Mouse (Mus musculus): ENCODE results near the gene 1700029J07Rik. TPM values are rescaled to one million over a fixed set of nuclear protein-coding genes. Genes with fewer than 3 reads are reported as not detected.

1700029J07Rik gene
- 1 to 10 TPM; 2.3 to 2.4 TPM for total RNA-seq (2021)
- long read RNA-seq, partial matches to known transcripts, result 0 of 3 reads
- long read RNA-seq, other reads (novel, unspliced or antisense), result 2 of 3 reads

- peak; percentile 97 to 99 for DNase-seq (ENCODE audit: low spot score in 2 of 2)
Measured at GRCm38 (mm10) chr8:45975126-45975836, at the start of gene 1700029J07Rik, which contains the start of gene Ufsp2. TSS of gene 1700029J07Rik (minus strand) at chr8:45975252. TSS of gene Ufsp2 (plus strand) at chr8:45975528.

DNA sequence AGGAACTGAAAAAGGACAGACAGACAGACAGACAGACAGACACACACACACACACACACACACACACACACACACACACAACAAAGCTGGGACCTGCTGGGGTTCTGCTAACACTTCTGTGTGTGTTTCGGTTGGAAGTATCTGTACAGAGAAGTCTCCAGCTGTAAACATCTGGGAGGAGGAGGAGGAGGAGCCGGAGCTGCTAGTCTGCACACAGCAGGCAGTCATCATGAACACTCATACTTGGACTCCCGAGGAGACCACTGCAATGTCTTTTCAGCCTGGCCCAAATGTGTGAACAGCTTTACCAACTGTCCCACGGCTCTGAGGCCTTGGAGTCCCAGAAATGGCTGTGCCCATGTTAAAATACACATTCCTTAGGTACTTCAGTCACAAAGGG lies 49.3 kb upstream of the 1700029J07Rik start:
- no peak for DNase-seq (ENCODE audit: low spot score in 2 of 2)

- no peak for DNase-seq (ENCODE audit: low spot score in 2 of 2)
Measured at GRCm38 (mm10) chr8:46022758-46023157, 47.7 kb upstream of the 1700029J07Rik start.

DNA sequence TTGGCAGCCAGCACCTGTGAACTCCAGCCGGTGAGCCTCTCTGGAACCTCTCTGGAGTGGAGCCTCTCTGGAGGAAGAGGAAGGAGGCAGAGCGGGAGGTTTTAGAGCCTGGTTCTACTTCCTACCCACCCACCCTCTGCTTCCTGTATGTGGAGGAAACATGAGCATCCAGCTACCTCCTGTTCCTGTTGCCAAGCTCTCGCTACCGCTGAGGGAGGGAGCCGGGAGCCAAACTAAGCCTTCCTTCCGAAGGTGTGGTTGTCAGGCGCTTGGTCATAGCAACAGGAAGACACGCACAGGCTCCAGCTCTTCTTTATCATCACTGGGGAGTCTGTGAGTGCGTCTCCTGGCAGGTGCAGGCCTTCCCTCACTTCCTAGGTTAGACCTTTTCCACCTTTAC lies 47.2 kb upstream of the 1700029J07Rik start:
- DNase-seq (ENCODE audit: low spot score in 2 of 2), result no peak

GRCm38 (mm10) chr8:46010746-46011680 lies 36.0 kb upstream of the 1700029J07Rik start:
- DNase-seq (ENCODE audit: low spot score in 2 of 2), result peak in 1 of 2 experiments; percentile 54

GRCm38 (mm10) chr8:46010306-46010705 lies 35.3 kb upstream of the 1700029J07Rik start:
- no peak for DNase-seq (ENCODE audit: low spot score in 2 of 2)

DNA sequence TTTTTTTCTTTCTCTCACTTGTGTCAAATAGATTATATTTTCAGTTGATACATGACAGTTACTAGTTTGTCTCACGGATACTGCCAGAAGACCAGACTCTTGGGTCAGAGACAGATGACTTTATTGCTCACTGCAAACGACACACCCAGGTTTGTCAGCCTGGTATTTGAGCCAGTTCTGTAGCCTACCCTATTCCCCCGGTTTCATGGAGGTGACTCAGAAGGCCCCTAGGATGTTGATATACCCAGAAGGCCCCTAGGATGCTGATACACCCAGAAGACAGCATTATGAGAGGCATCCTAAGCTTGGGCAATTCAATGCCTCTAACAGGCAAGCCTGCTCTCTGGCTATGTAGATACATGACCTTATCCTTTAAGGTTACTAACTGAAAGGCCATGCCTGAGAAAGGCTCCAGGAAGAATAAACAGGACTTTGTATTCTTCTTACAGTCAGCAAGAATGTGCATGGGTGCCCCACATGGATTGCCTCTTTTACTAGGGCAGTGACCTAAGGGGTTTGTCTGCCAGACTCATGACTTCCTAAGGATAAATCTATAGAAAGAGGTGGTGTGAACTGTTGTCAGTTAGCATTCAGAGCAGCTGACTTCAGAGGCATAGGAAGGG lies 32.1 kb upstream of the 1700029J07Rik start:
- no peak for DNase-seq (ENCODE audit: low spot score in 2 of 2)

- no peak for DNase-seq (ENCODE audit: low spot score in 2 of 2)
Measured at GRCm38 (mm10) chr8:46005596-46005995, 30.5 kb upstream of the 1700029J07Rik start, which contains the start of gene Ankrd37. TSS of gene Ankrd37 (minus strand) at chr8:46005707.

GRCm38 (mm10) chr8:45999784-46000705 lies 25.0 kb upstream of the 1700029J07Rik start:
- peak; percentile 98 for DNase-seq (ENCODE audit: low spot score in 2 of 2)

- peak in 1 of 2 experiments; percentile 24 for DNase-seq (ENCODE audit: low spot score in 2 of 2)
Measured at GRCm38 (mm10) chr8:45999138-45999783, 24.2 kb upstream of the 1700029J07Rik start, which contains the start of gene Lrp2bp. TSS of gene Lrp2bp (plus strand) at chr8:45999303.

DNA sequence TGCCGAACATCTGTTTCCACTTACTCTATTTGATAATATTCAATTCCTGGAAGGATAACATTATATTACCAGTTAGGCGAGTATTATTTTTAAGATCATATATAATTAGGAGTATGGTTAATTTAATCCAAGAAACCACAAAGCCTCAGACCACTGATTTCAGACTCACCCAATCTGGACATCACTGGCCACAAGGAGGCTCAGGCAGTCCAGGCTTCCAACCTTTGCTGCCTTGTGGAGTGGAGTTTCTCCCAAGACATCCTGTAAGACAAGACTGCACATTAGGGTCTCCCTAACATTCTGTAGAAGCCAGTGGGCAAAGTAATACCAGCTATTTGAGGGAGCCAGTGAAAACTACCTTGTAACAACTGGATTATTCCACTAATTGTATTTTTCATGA lies 23.2 kb upstream of the 1700029J07Rik start:
- no peak for DNase-seq (ENCODE audit: low spot score in 2 of 2)

DNA sequence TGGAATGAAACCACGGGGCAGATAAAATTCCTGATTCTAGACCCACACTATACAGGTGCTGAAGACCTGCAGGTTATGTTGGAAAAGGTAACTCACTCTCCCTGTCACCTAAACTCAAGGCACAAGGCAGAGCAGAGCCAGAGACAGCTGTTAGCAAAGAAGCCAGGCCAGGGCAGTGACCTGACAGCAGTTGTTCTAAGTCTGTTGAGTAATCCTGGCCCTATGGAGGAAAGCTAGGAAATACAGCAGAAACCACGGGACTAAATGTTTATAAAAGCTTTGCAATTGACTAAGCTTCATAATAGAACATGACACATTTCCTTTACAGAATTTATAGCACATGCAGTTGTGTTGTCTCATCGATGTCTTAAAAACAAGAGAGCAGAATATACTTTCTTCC lies 20.5 kb upstream of the 1700029J07Rik start:
- DNase-seq (ENCODE audit: low spot score in 2 of 2), result no peak

DNA sequence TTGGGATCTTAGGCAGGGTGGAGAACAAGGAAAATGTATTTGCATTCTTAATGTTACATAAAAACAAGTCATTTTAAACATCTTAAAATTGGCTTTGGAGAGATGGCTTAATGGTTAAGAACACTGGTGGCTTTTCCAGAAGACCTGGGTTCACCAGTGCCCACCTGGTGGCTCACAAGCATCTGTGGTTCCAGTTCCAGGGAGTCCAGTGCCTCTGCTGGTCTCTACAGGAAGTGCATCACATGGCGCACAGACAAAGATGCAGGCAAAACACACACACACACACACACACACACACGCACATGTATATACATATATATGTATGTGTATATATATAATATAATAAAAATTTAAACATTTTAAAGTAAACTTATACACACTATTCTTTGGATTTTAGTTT lies 19.1 kb upstream of the 1700029J07Rik start:
- DNase-seq (ENCODE audit: low spot score in 2 of 2), result no peak

DNA sequence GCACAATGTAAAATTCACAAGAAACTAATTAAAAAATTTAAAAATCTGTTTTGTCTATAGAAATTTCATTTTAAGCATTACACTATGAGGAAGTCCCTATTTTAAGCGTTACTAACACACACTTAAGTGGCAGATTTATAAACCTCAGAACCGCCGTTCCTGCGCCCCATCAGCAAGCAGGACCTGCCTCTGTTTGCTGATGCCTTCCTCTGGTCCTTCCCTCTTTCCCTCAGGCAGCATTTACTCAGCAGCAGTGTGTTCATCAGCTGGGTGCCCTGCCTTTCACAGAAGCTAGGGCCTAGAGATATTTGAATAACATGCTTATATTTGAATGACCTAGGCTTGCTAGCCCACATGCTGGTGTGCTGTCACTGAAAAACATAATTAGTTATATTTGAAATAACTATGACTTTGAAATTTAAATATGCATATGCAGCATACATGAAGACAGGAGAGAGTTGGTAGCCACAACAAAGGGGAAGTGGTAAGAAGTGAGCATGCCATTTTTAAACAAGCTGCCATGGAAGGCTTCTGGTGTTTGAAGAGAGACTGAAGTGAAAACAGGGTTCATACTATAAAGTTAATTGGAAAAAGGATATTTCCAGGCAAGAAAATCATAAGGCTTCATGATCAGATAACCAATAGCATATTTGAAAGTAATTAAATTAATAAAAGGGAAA lies 15.7 kb upstream of the 1700029J07Rik start:
- no peak for DNase-seq (ENCODE audit: low spot score in 2 of 2)

- DNase-seq (ENCODE audit: low spot score in 2 of 2), result no peak
Measured at GRCm38 (mm10) chr8:45988189-45988588, 13.1 kb upstream of the 1700029J07Rik start.

DNA sequence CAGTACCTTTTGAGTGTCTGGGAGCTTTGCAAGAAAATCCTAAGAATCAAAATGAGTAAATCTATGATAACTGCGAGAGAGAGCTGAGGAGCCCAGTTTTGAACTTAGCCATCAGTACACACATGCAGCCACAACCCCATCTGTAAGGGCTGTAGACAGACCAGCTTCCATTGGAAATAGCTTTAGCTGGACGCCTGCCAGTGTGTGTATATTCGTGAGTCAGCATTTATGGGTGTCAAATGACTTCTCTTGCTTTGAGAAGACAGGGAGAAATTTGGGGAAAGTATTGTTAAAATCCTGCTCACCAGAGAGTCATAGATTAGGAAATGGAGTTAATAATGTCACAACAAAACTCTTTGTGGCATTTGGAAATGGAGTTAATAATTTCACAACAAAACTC lies 11.6 kb upstream of the 1700029J07Rik start:
- DNase-seq (ENCODE audit: low spot score in 2 of 2), result no peak

DNA sequence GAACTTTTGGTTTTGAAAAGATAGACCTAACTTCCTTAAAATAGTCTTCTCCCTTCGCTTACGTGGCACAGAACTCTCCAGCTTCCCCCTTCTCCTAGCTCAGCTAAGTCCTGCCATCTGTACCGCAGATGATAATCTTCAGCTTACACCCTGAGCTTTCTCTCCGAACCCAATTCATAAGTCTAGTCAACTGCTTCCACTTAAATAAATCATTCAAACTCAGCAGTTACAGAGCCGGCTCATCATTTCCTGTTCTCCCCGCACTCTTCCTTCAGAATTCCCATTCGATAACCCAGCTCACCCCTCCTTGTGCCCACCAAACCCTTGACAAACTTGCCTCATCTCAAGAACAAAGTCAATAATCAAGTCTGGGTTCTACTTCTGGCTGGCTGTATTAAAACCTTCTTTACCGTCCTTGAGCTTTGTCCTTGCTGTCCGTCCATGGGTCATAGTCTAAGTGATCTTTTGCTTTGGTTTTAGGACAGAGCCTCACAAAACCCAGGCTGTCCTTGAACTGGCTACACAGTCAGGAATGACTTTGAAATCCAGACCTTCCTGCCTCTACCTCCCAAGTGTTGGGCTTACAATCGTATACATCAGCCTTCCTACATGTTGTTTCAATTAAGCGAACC lies 901 bp upstream of the 1700029J07Rik start:
- no peak for DNase-seq (ENCODE audit: low spot score in 2 of 2)

- no peak for DNase-seq (ENCODE audit: low spot score in 2 of 2)
Measured at GRCm38 (mm10) chr8:45973988-45974505, 1.0 kb downstream of the 1700029J07Rik start.

Measured in layer of hippocampus, adult 18-20 months (tissue).